Mouse (Mus musculus): ENCODE data around the gene Gm8994. TPM values are rescaled to one million over a fixed set of nuclear protein-coding genes. Genes with fewer than 3 reads are reported as not detected.
"Not testable (repeated sequence)": the region's sequence is repeated elsewhere in the genome, so short reads cannot be mapped to it uniquely, and the experiment has no call there.

Gm8994 gene
- polyA plus RNA-seq (2012; rRNA removed) (0.02 TPM in 1 of 2 replicates, not detected in the other), polyA plus RNA-seq (2014; fragmentation: Nextera tagmentation; extraction: Ambion mirVana) (not detected in 2 replicates)

DNA sequence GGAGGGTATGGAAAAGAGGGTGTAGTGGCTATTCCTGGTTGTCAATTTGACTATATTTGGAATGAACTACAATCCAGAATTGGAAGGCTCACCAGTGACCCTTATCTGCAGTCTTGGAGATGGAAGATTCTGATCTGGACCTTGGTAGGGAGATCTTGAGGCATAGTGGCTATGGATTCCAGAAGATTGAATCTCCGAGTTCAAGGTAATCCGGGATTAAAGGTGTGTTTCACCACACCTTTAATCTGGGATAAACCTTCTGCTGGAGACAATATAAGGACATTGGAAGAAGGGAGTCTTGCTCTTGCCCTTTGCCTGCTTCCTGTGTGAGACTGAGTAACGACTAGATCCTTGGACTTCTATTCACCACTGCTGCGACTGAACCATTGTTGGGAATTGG is at the start of gene Gm8994:
TSS of gene Gm8994 (plus strand) at position 301 of the 400 bp plus-strand sequence.
- not testable (repeated sequence) for H3K4me2 ChIP-seq (ENCODE audit: low read depth); H3K4me3 ChIP-seq (ENCODE audit: insufficient read depth in 1 of 2, low read depth in 2 of 2, low read length in 2 of 2); H3K9ac ChIP-seq (replicated peaks); H3K4me1 ChIP-seq (replicated peaks; ENCODE audit: control insufficient read depth in 2 of 2, insufficient read depth in 2 of 2, low read length in 1 of 2); DNase-seq (ENCODE audit: low read depth in 3 of 3, low spot score in 3 of 3); ATAC-seq (ENCODE audit: insufficient read depth); H3K36me3 ChIP-seq (replicated peaks; ENCODE audit: control insufficient read depth, insufficient read depth, low read depth); H3K27me3 ChIP-seq (ENCODE audit: control insufficient read depth, insufficient read depth, low read length); H3K9me3 ChIP-seq (ENCODE audit: control insufficient read depth, low read length); H3K27ac ChIP-seq
- 73% methylated on average over 4 of the region's 4 CpGs for WGBS (ENCODE audit: insufficient replicate concordance)

DNA sequence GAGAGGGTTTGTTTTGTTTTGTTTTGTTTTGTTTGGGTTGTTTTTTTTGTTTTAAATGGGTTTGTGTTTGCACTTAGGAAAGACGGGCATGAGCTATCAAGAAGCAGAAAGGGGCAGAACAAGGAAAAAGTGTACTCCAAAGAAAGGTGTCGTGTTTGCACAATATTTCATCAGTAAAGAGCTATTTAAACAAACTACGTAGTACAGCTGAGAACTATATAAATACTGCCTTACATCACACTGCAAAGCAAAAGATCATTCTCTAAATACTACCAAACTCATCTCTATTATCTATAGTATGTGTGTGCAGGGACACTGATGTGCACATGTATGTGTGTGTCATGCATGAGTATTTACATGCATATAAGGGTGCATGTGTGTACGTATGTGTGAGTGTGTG is 49.7 kb upstream of the Gm8994 start:
- DNase-seq (ENCODE audit: low read depth in 3 of 3, low spot score in 3 of 3) = no peak
- H3K27ac ChIP-seq = no peak overlapping the region
- H3K9me3 ChIP-seq (ENCODE audit: control insufficient read depth, low read length) = no peaks in the 10 kb centered on the region
- H3K9ac ChIP-seq (replicated peaks) = no peak overlapping the region
- H3K36me3 ChIP-seq (replicated peaks; ENCODE audit: control insufficient read depth, insufficient read depth, low read depth) = no peaks in the 10 kb centered on the region
- no peak for TF ChIP-seq EP300 (IDR thresholded peaks at IDR 0.05; ENCODE audit: low read depth)
- no peak for TF ChIP-seq CTCF (IDR thresholded peaks at IDR 0.05; ENCODE audit: low read depth)
- no peaks in the 10 kb centered on the region for H3K4me1 ChIP-seq (replicated peaks; ENCODE audit: control insufficient read depth in 2 of 2, insufficient read depth in 2 of 2, low read length in 1 of 2)
- no peak overlapping the region for H3K4me2 ChIP-seq (ENCODE audit: low read depth)
- no peaks in the 10 kb centered on the region for H3K27me3 ChIP-seq (ENCODE audit: control insufficient read depth, insufficient read depth, low read length)
- no peak for ATAC-seq (ENCODE audit: insufficient read depth)
- H3K4me3 ChIP-seq (ENCODE audit: insufficient read depth in 1 of 2, low read depth in 2 of 2, low read length in 2 of 2) = no peak overlapping the region
- 54% methylated on average over 4 of the region's 4 CpGs for WGBS (ENCODE audit: insufficient replicate concordance)

DNA sequence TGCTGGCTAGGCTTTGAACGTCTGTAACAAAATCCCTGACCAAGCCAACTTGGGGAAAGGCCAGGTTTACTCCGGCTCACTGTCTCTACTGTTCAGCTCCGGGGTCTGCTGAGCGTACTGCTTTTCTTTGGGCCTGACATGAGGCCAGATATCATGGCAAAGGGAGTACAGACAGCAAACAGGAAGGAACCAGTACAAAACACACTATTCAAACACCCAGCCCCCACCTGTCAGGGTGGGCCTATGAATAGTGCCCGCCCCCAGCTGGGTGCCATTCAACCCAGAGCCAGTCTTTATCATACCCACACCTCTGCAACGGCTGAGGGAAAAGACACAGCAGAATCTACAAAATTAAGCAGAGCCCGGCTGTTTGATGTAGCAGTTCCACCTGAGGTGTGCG is 42.8 kb upstream of the Gm8994 start:
- Histone ChIP-seq H3K4me2 (ENCODE audit: low read depth) (no peak overlapping the region), H3K27ac (no peak overlapping the region), H3K9me3 (ENCODE audit: control insufficient read depth, low read length) (no peaks in the 10 kb centered on the region), H3K27me3 (ENCODE audit: control insufficient read depth, insufficient read depth, low read length) (no peaks in the 10 kb centered on the region), H3K4me3 (ENCODE audit: insufficient read depth in 1 of 2, low read depth in 2 of 2, low read length in 2 of 2) (no peak overlapping the region), H3K4me1 (replicated peaks; ENCODE audit: control insufficient read depth in 2 of 2, insufficient read depth in 2 of 2, low read length in 1 of 2) (no peaks in the 10 kb centered on the region), H3K9ac (replicated peaks) (no peak overlapping the region), H3K36me3 (replicated peaks; ENCODE audit: control insufficient read depth, insufficient read depth, low read depth) (no peaks in the 10 kb centered on the region)
- ATAC-seq (ENCODE audit: insufficient read depth) (no peak), DNase-seq (ENCODE audit: low read depth in 3 of 3, low spot score in 3 of 3) (no peak)
- TF ChIP-seq CTCF (IDR thresholded peaks at IDR 0.05; ENCODE audit: low read depth) = no peak
- no peak for TF ChIP-seq EP300 (IDR thresholded peaks at IDR 0.05; ENCODE audit: low read depth)
- 66% methylated on average over 8 of the region's 8 CpGs for WGBS (ENCODE audit: insufficient replicate concordance)

DNA sequence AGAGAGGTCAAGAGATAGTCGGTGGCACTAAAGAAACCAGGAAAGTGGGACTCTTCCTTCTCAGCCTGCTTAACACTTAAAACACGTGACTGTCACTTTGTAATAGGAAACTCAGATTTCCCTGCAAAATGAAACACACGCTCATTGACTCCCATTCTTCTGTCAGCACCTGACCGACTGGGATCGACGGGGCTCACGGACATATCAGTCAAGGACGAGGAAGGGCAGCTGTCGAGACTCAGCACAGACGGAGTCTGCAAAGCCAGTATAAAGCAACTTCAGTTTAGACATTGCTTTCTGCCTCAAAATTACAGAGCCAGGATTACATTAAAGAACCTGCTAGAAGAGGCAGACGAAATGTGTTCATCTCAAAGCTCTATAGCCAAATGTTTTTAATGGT is 41.2 kb upstream of the Gm8994 start:
- H3K36me3 ChIP-seq (replicated peaks; ENCODE audit: control insufficient read depth, insufficient read depth, low read depth) = no peaks in the 10 kb centered on the region
- H3K4me3 ChIP-seq (ENCODE audit: insufficient read depth in 1 of 2, low read depth in 2 of 2, low read length in 2 of 2) = no peak overlapping the region
- no peaks in the 10 kb centered on the region for H3K27me3 ChIP-seq (ENCODE audit: control insufficient read depth, insufficient read depth, low read length)
- H3K4me1 ChIP-seq (replicated peaks; ENCODE audit: control insufficient read depth in 2 of 2, insufficient read depth in 2 of 2, low read length in 1 of 2) = no peaks in the 10 kb centered on the region
- no peak overlapping the region for H3K9ac ChIP-seq (replicated peaks)
- no peaks in the 10 kb centered on the region for H3K9me3 ChIP-seq (ENCODE audit: control insufficient read depth, low read length)
- no peak overlapping the region for H3K4me2 ChIP-seq (ENCODE audit: low read depth)
- no peak for ATAC-seq (ENCODE audit: insufficient read depth)
- TF ChIP-seq EP300 (IDR thresholded peaks at IDR 0.05; ENCODE audit: low read depth) = no peak
- TF ChIP-seq CTCF (IDR thresholded peaks at IDR 0.05; ENCODE audit: low read depth) = no peak
- DNase-seq (ENCODE audit: low read depth in 3 of 3, low spot score in 3 of 3) = no peak
- no peak overlapping the region for H3K27ac ChIP-seq
- 69% methylated on average over 11 of the region's 11 CpGs for WGBS (ENCODE audit: insufficient replicate concordance)

DNA sequence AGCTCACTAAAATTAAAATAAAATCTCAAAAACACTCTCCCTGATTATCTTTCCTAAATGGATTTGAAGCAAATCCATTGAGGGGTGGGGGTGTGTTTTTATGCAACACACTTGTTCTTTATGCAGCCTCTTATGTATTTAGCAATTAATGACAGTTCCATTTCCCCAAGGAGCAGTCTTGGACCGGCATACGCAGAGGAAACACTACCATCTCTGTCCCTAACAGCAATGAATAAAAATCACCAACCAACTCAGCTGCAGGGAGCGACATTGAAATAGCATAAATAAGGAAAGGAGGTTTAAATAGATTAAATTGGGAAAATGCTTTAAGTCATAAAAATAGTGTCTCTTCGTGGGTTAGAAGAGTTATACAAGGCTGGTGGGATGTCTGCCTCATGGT is 40.8 kb upstream of the Gm8994 start:
- Histone ChIP-seq H3K4me3 (ENCODE audit: insufficient read depth in 1 of 2, low read depth in 2 of 2, low read length in 2 of 2) (no peak overlapping the region), H3K27me3 (ENCODE audit: control insufficient read depth, insufficient read depth, low read length) (no peaks in the 10 kb centered on the region), H3K27ac (no peak overlapping the region), H3K36me3 (replicated peaks; ENCODE audit: control insufficient read depth, insufficient read depth, low read depth) (no peaks in the 10 kb centered on the region), H3K9me3 (ENCODE audit: control insufficient read depth, low read length) (no peaks in the 10 kb centered on the region), H3K4me2 (ENCODE audit: low read depth) (no peak overlapping the region), H3K9ac (replicated peaks) (no peak overlapping the region), H3K4me1 (replicated peaks; ENCODE audit: control insufficient read depth in 2 of 2, insufficient read depth in 2 of 2, low read length in 1 of 2) (no peaks in the 10 kb centered on the region)
- WGBS (ENCODE audit: insufficient replicate concordance) = 64% methylated on average over 4 of the region's 4 CpGs
- ATAC-seq (ENCODE audit: insufficient read depth) (no peak), DNase-seq (ENCODE audit: low read depth in 3 of 3, low spot score in 3 of 3) (no peak)
- TF ChIP-seq CTCF (IDR thresholded peaks at IDR 0.05; ENCODE audit: low read depth) = no peak
- no peak for TF ChIP-seq EP300 (IDR thresholded peaks at IDR 0.05; ENCODE audit: low read depth)

Data from liver, embryonic 14.5 days (tissue).